Comparison of ENCODE assay signal across 19 mouse cellular contexts in the genomic region with DNA sequence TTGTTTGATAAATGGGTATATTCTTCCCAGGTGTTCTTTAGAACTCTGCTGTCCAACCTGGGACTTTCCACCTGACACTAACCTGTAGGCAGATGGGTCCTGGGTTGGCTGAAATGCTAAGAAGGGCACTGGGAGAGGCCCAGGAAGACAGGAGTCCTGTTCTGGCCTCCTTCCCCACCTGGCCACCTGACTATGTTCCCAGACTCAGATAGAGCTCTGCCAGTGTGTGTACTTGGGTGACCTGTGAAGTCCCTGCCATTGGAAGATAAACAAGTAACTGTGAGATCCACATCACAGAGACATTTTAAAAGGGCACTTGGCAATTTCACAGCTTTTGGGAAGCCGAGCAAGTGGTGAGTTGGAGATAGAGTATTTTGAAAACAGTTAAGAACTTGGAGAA. TPM values are rescaled to one million over a fixed set of nuclear protein-coding genes. Genes with fewer than 3 reads are reported as not detected.
"Had no signal": no experiment of that assay in that cellular context is flagged by ENCODE, and none has a peak within 500 bp of the region (broad histone marks: within the 10 kb centered on the region; RNA-seq: fewer than 3 reads in every experiment).

No protein-coding gene starts in this region.

- H3K27ac ChIP-seq: midbrain, embryonic 10.5 days; midbrain, embryonic 12.5 days; neural tube, embryonic 13.5 days; neural tube, embryonic 15.5 days had no signal

- DNase-seq: lung, adult 18-20 months; lung, embryonic 14.5 days; lung, postnatal 10 days; lung, postnatal 4 days; midbrain, embryonic 14.5 days; right cerebral cortex, adult 18-20 months; right cerebral cortex, postnatal 25 days; right cerebral cortex, postnatal 4 days; spleen, adult 18-20 months; thymus, adult 18-20 months; thymus, postnatal 14 days; thymus, postnatal 36 days had no signal

- H3K4me3 ChIP-seq: midbrain, embryonic 10.5 days; midbrain, embryonic 12.5 days; myocyte; neural tube, embryonic 13.5 days; neural tube, embryonic 15.5 days had no signal

- H3K4me2 ChIP-seq: lung, embryonic 14.5 days; midbrain, embryonic 12.5 days; neural tube, embryonic 13.5 days; neural tube, embryonic 15.5 days had no signal

- H3K27me3 ChIP-seq: midbrain, embryonic 12.5 days; neural tube, embryonic 13.5 days; neural tube, embryonic 15.5 days had no signal

- H3K36me3 ChIP-seq: midbrain, embryonic 10.5 days; midbrain, embryonic 12.5 days; neural tube, embryonic 13.5 days; neural tube, embryonic 15.5 days had no signal

- H3K9ac ChIP-seq: lung, embryonic 14.5 days; midbrain, embryonic 12.5 days; neural tube, embryonic 13.5 days; neural tube, embryonic 15.5 days had no signal

- ATAC-seq: midbrain, embryonic 16.5 days had no signal

- H3K9me3 ChIP-seq: midbrain, embryonic 10.5 days; midbrain, embryonic 12.5 days; neural tube, embryonic 13.5 days; neural tube, embryonic 15.5 days had no signal

RNA-seq across cellular contexts. Expression of a gene that starts 31.7 kb away (rescaled TPM):
- total RNA-seq: megakaryocyte-erythroid progenitor cell, adult 5-6 weeks had no signal
